Mouse (Mus musculus) stomach, embryonic 14.5 days (tissue): ENCODE results near the gene Dnajc4. TPM values are rescaled to one million over a fixed set of nuclear protein-coding genes. Genes with fewer than 3 reads are reported as not detected.
"Not testable (repeated sequence)": the region's sequence is repeated elsewhere in the genome, so short reads cannot be mapped to it uniquely, and the experiment has no call there.

Experiments
- ATAC-seq: fragments of 200-750 bp; cut with Nextera tagmentation; 2 replicates; pipeline ENCODE4 v1.8.0; 2017; ENCODE audit warnings: low read depth, moderate TSS enrichment; ENCODE audit not compliant: insufficient number of reproducible peaks, insufficient read depth, low FRiP score
- H3K27ac ChIP-seq: fragments of 300-500 bp; sonication (generic); 2 replicates; pipeline ENCODE4 v1.5.1; 2014; ENCODE audit warnings: mild to moderate bottlenecking, low read length, moderate library complexity, mixed read lengths
- H3K27me3 ChIP-seq: fragments of 300-500 bp; sonication (generic); 2 replicates; pipeline ENCODE4 v1.6.1; 2014; ENCODE audit warnings: low read length, control low read depth, mixed read lengths; ENCODE audit not compliant: control insufficient read depth, insufficient read depth
- H3K36me3 ChIP-seq: fragments of 300-500 bp; sonication (generic); 2 replicates; pipeline ENCODE4 v1.6.1; 2014; ENCODE audit warnings: mild to moderate bottlenecking, control low read depth, low read length, moderate library complexity, mixed read lengths; ENCODE audit not compliant: control insufficient read depth, insufficient read depth
- H3K4me1 ChIP-seq: fragments of 300-500 bp; sonication (generic); 2 replicates; pipeline ENCODE4 v1.6.1; 2014; ENCODE audit warnings: low read length, control low read depth, mixed read lengths; ENCODE audit not compliant: control insufficient read depth, insufficient read depth
- H3K4me2 ChIP-seq: fragments of 300-500 bp; sonication (generic); replicated peaks from 2 replicates; pipeline ENCODE4 v1.6.1; 2014; ENCODE audit warnings: low read depth, low read length, control low read depth
- H3K4me3 ChIP-seq: fragments of 300-500 bp; sonication (generic); 2 replicates; pipeline ENCODE4 v1.5.1; 2014; ENCODE audit warnings: low read depth, low read length, control low read depth
- H3K9ac ChIP-seq: fragments of 300-500 bp; sonication (generic); replicated peaks from 2 replicates; pipeline ENCODE4 v1.6.1; 2014; ENCODE audit warnings: low read depth, mild to moderate bottlenecking, control low read depth, low read length, moderate library complexity, mixed read lengths
- H3K9me3 ChIP-seq: fragments of 300-500 bp; sonication (generic); 2 replicates; pipeline ENCODE4 v1.6.1; 2016; ENCODE audit warnings: low read depth, low read length, control low read depth; ENCODE audit not compliant: control insufficient read depth
- WGBS: fragments of 180-500 bp; shearing (Covaris S2); extraction: QIAGEN DNeasy Blood & Tissue Kit; methylation state at CpG from one replicate; pipeline ENCODE4 v1.1.7; 2014; 5-methylcytosine and 5-hydroxymethylcytosine counted together
- polyA plus RNA-seq: library from polyadenylated mRNA; unstranded; fragments of >200 nt; fragmentation: Nextera tagmentation; extraction: Ambion mirVana; gene quantifications from 2 replicates; pipeline ENCODE4 v1.2.1, GENCODE M21; 2014

The Dnajc4 gene
- polyA plus RNA-seq, 1 experiment from 2014 or later: 31.2 TPM

GRCm38 (mm10) chr19:6999360-7000063 lies 7.1 kb upstream of the Dnajc4 start:
- no peaks in the 10 kb centered on the region; the same call in 1 of the 2 replicates for H3K36me3 ChIP-seq
- no peak overlapping the region for H3K4me2 ChIP-seq
- no peak overlapping the region for H3K27ac ChIP-seq
- no peak for ATAC-seq
- no peaks in the 10 kb centered on the region for H3K9me3 ChIP-seq
- H3K4me3 ChIP-seq: no peak overlapping the region
- H3K27me3 ChIP-seq: no peaks in the 10 kb centered on the region
- H3K9ac ChIP-seq: no peak overlapping the region
- WGBS: 94% methylated on average over 19 of the region's 19 CpGs
- H3K4me1 ChIP-seq: peaks cover 15% of the 10 kb centered on the region

- no peak for ATAC-seq
- Histone ChIP-seq H3K27me3 (no peaks in the 10 kb centered on the region), H3K9me3 (no peaks in the 10 kb centered on the region), H3K4me1 (peaks cover 19% of the 10 kb centered on the region), H3K4me3 (no peak overlapping the region), H3K9ac (no peak overlapping the region), H3K27ac (no peak overlapping the region), H3K4me2 (no peak overlapping the region), H3K36me3 (no peaks in the 10 kb centered on the region; the same call in 1 of the 2 replicates)
- 77% methylated on average over 9 of the region's 9 CpGs for WGBS
Observed at GRCm38 (mm10) chr19:6997721-6998290, 5.4 kb upstream of the Dnajc4 start.

- peak; percentile 66; the same call in 1 of the 2 replicates for ATAC-seq
- peaks cover 24% of the 10 kb centered on the region for H3K4me1 ChIP-seq
- WGBS: under 1% methylated on average over 24 of the region's 24 CpGs
- peak within 1 kb of the TSS; percentile 86 for H3K4me2 ChIP-seq
- no peaks in the 10 kb centered on the region for H3K9me3 ChIP-seq
- no peaks in the 10 kb centered on the region for H3K27me3 ChIP-seq
- peak within 1 kb of the TSS; percentile 73 for H3K9ac ChIP-seq
- H3K36me3 ChIP-seq: no peaks in the 10 kb centered on the region; the same call in 1 of the 2 replicates
- H3K27ac ChIP-seq: peak within 1 kb of the TSS; percentile 40; the same call in 1 of the 2 replicates
- H3K4me3 ChIP-seq: peak within 1 kb of the TSS; percentile 57
Observed at GRCm38 (mm10) chr19:6996006-6996405, 3.6 kb upstream of the Dnajc4 start, which contains the start of the genes Nudt22 and Trpt1. Gene Nudt22 (minus strand): TSS chr19:6996117. Gene Trpt1 (plus strand): TSS chr19:6996131.

- no peaks in the 10 kb centered on the region for H3K9me3 ChIP-seq
- no peaks in the 10 kb centered on the region; the same call in 1 of the 2 replicates for H3K36me3 ChIP-seq
- H3K4me3 ChIP-seq: peak overlapping the region; percentile 57
- ATAC-seq: no peak
- H3K27ac ChIP-seq: no peak overlapping the region; the same call in 1 of the 2 replicates
- H3K4me2 ChIP-seq: peak overlapping the region; percentile 86
- no peaks in the 10 kb centered on the region for H3K27me3 ChIP-seq
- H3K4me1 ChIP-seq: peaks cover 24% of the 10 kb centered on the region
- WGBS: 47% methylated on average over 21 of the region's 21 CpGs
- peak overlapping the region; percentile 42 for H3K9ac ChIP-seq
Observed at GRCm38 (mm10) chr19:6995255-6995991, 3.1 kb upstream of the Dnajc4 start.

GRCm38 (mm10) chr19:6994489-6994888 lies 2.1 kb upstream of the Dnajc4 start:
- Histone ChIP-seq H3K36me3 (no peaks in the 10 kb centered on the region), H3K4me2 (no peak overlapping the region), H3K27me3 (no peaks in the 10 kb centered on the region), H3K4me3 (no peak overlapping the region), H3K9ac (0 out of 2 replicates have a peak overlapping the region, but pooled peaks have one; percentile 42), H3K4me1 (peaks cover 24% of the 10 kb centered on the region), H3K27ac (no peak overlapping the region), H3K9me3 (no peaks in the 10 kb centered on the region)
- WGBS: 82% methylated on average over 8 of the region's 8 CpGs
- ATAC-seq: no peak

GRCm38 (mm10) chr19:6994002-6994401 lies 1.6 kb upstream of the Dnajc4 start:
- H3K27ac ChIP-seq: no peak overlapping the region
- H3K27me3 ChIP-seq: no peaks in the 10 kb centered on the region
- 77% methylated on average over 8 of the region's 8 CpGs for WGBS
- H3K9me3 ChIP-seq: no peaks in the 10 kb centered on the region
- no peak overlapping the region for H3K4me3 ChIP-seq
- no peak for ATAC-seq
- H3K4me1 ChIP-seq: peaks cover 24% of the 10 kb centered on the region
- no peak overlapping the region for H3K9ac ChIP-seq
- no peaks in the 10 kb centered on the region for H3K36me3 ChIP-seq
- no peak overlapping the region for H3K4me2 ChIP-seq

- Histone ChIP-seq H3K4me3 (peak overlapping the region; percentile 48), H3K4me2 (peak overlapping the region; percentile 92), H3K27me3 (no peaks in the 10 kb centered on the region), H3K27ac (no peak overlapping the region), H3K9ac (peak overlapping the region; percentile 40), H3K4me1 (peaks cover 25% of the 10 kb centered on the region), H3K9me3 (no peaks in the 10 kb centered on the region), H3K36me3 (no peaks in the 10 kb centered on the region)
- ATAC-seq: no peak
- WGBS: 57% methylated on average over 14 of the region's 14 CpGs
Observed at GRCm38 (mm10) chr19:6993011-6993770, 819 bp upstream of the Dnajc4 start.

GRCm38 (mm10) chr19:6991166-6991565 lies 1.2 kb downstream of the Dnajc4 start:
- not testable (repeated sequence) for H3K4me3 ChIP-seq, H3K4me2 ChIP-seq, H3K9ac ChIP-seq, H3K27ac ChIP-seq, ATAC-seq, H3K9me3 ChIP-seq, H3K27me3 ChIP-seq, H3K36me3 ChIP-seq
- peaks cover 30% of the 10 kb centered on the region for H3K4me1 ChIP-seq
- WGBS: 90% methylated on average over 6 of the region's 6 CpGs
